Mouse (Mus musculus) gastrocnemius, postnatal 10 days (tissue): Measurements from ENCODE around the gene Cited2. TPM values are rescaled to one million over a fixed set of nuclear protein-coding genes. Genes with fewer than 3 reads are reported as not detected.

Experiments used
- total RNA-seq, 2 experiments: library from RNA; stranded (reverse); gene quantifications; 2 replicates each; pipeline ENCODE4 v1.2.3; 2021

Cited2 gene
- total RNA-seq, 2 experiments from 2014 or later, result 31.6 to 35.8 TPM

Other genes starting within 250 kb of the Cited2 start
- 10 to 100 TPM; 86.2 to 94.2 TPM for gene Txlnb, start 73.0 kb downstream of the Cited2 start, total RNA-seq
- gene Heca, start 224.8 kb downstream of the Cited2 start, total RNA-seq, result 10 to 100 TPM; 19.3 to 22.7 TPM